Mouse (Mus musculus) heart, adult 9 months (tissue): Measurements from ENCODE around the gene Gpsm1.

Experiments
- DNase-seq, 2 experiments: peaks; one replicate each; pipeline ENCODE4 v3.0.0; 2022; ENCODE audit warnings: low spot score in 2 of 2

The Gpsm1 gene

DNA sequence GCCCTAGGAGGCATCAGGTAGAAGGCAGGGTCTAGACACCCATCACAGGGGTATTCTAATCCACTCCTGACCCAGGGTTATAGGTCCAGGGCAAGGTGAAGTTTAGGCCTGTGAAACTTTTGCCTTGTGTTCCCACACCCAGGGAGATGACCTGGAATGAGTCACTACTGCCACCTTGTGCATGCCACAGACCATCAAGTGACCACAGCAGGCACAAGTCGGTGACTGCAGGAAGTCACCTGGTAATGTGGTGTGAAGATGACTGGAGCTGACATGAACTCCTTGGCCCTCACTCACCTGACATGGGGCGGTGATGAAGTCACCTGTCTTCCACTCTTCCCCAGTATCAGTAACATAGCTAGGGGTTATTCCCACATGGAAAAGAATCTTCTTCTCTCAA is 2.5 kb upstream of the Gpsm1 start:
- no peak for DNase-seq

DNA sequence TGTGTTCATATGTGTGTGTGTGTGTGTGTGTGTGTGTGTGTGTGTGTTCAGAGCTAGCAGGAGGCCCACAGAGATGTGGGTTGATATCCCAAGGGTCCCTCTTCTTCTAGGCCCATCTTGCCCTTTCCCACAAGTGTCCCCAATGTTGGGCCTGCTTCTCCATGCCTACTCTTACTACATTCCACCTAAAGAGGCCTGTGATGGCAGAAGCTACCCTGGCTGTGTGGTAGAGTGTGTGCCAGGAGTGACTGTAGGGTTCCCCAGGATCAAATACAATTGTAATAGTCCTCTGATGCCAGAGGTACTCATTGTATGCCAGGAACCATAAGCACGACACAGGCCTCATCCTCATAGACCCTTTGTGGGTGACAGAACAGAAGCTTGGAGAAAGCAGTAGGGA is 1.9 kb upstream of the Gpsm1 start:
- DNase-seq: no peak

- peak; percentile 75 to 77 for DNase-seq
These were observed 839 bp upstream of the Gpsm1 start for GRCm38 (mm10) chr2:26314281-26315071.

DNA sequence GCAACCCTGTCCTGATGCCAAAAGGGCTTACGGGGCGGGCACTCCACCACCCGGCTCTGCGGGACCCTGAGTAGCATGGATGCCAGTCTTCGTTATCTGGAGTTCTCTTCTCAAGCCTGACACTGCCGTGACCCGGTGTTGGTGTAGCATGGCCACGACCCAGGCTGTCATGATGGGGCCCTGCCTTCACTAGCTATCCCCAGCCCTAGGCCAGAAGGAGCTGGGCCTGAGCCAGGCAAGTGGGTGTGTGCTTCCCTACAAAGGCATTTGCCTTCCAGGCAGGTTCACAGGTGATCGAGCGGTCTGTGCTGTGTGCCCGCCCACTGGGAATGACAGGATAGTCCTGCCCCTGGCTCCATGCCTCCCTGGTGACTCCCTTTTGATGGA is 603 bp downstream of the Gpsm1 start:
- DNase-seq: peak in 1 of 2 experiments; percentile 60

DNA sequence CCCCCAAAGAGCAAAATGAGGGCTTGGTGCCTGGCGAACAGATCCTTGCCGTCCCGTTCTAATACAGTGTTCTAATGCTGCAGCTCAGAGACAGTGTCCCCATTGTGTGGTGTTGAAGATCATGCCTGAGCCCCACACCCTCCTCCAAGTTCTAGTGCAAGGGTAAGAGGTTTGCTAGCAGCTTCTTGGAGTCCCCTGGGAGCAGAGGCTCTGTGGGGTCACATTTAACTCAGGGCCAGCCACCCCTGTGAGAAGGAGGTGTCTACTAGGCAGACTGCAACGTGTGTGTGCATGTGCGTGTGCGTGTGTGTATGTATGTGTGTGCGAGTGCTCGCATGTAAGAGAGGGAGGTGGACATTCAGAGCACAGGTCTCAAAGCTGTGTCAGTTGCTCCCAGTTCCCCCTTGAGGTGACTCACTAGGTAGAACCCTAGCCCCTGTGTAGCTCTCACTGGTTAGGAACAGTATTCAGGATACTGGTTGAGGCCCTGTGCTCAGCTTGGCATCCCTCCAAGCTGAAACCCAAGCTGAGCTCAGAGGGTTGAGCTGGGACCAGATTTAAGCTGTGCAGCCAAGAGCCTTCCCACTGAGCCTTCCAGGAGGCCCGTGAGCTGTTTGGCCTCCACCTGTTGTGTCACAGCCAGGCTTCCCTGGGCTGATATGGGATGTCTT is 1.4 kb downstream of the Gpsm1 start:
- no peak for DNase-seq

GRCm38 (mm10) chr2:26317371-26317770 is 2.1 kb downstream of the Gpsm1 start:
- DNase-seq: no peak

DNA sequence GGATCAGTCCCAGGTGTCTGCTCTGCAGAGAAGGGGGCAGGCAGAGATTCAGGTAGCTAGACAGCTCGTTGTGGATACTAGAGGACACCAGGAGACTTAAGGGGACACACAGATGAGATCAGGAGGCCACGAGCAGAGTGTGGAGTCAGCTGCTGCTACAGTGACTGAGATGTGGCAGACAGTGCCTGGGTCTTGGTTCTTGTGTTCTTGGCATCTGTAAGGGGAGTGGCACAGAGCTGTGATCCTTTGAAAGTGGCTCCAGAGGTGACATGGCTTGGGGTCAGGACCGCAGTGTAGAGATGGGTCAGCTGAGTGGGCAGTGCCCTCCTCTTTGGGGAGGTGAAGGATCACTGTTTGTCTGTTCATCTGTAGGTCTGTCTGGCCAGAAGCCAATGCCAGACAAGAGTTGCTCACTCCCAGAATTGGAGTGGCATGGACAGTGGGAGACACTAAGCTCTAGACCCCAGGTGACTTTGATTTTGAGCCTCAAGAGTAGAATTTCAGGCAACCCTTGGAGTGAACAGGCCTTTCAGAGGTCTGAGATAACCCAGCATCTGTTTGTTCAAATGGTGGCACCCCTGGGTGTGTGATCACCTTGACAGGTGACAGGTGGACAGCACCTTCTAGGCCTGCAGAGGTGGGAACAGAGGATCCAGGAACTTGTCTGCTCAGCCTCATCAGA is 2.8 kb downstream of the Gpsm1 start:
- no peak for DNase-seq

- no peak for DNase-seq
These were observed 3.8 kb downstream of the Gpsm1 start for GRCm38 (mm10) chr2:26319109-26319508.

DNA sequence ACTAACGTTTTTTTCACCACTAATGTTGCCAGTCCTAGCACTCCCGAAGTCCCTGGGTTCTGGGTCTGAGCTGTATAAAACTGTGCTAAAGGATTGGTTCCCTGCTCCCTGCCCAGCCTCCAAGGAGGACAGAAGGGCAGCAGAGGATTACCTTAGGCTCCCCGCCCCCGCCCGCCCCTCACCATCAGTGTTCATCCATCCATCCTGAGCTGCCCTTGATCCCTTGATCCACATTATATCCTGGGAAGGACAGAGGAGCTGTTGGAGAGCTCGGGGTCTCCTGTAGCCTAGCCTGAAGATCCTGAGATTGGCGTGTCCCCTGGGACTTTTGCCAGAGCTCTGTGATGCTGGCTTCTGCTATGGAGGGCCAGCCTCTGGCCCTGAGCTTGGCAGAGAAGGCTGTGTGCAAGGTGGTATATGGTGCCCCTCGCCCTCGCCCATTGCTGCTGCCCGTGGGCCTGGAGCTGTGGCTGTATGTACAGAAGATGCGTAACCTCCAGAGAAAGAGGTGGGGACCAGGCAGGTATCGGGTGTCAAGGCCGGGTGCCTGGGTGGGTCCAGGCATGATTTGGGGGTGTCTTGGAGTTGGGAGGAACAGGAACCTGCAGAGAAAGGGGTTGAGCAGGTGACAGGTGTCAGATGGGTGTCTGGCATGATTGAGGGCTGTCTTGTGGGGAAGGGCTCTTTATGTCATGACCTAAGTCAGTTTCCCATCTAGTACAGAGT is 4.4 kb downstream of the Gpsm1 start:
- DNase-seq: no peak

- DNase-seq: no peak
These were observed 5.2 kb downstream of the Gpsm1 start for GRCm38 (mm10) chr2:26320245-26321185.

DNA sequence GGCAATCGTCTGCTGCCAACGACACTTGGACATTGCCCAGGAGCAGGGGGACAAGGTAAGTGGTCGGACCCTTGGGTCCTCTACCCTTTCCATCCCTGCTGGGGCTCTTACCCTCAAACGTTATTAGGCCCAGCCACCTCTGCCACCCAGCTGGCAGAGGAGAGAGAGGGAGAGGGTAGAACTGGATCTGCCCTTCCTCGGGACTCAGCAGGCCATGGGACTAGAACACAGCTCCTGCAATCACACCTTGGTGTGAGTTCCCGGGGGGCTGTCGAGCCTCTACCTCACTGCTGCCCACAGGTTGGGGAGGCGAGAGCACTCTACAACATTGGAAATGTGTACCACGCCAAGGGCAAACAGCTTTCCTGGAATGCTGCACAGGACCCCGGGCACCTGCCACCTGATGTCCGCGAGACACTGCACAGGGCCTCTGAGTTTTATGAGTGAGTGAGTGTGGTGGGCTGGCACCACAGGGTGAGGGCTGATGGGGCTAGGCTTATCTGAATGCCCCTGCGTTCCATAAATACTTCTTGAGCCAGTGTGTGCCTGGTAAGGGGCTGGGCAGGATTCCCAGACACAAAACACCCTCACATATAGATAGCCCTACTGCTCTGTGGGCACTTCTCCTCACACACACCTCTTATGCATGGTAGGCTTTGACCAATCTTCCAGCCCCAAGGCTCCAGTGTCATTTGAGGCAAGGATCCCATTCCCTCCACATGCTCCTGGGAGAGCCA is 8.4 kb downstream of the Gpsm1 start:
- no peak for DNase-seq

GRCm38 (mm10) chr2:26324917-26325316 is 9.6 kb downstream of the Gpsm1 start:
- peak in 1 of 2 experiments; percentile 64 for DNase-seq

DNA sequence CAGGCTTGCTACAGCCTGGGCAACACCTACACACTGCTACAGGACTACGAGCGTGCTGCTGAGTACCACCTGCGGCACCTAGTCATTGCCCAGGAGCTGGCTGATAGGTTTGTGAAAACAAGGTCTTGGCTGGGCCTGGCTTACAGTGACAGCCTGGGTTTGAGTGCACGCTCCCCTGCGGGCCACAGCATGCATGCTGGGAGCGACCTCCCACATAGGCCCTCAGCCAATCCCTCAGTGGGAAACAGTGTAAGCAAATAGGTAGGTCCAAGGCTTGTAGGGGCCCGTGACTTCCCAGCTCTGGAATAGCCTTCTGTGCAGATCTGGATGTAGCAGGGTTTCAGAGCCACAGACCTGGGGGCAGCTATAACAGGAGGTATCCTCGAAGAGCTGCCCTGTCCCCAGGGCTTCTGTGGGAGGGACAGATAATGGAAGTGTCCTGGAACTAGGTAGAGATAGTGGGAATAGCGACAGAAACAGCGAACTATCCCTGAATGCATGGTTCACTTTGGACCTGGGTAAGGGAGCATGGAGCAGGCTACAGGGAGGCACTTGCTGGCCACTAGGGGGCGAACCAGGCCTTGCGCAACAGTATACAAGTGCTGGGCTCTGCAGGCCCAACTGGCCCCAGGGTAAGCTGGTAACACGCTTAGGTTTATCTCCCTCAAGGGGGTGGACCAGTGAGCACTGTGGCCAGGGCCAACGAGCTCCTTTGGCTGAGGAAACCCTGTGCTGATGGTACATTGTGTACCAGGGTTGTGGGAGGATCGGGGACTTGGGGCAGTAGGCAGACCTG is 10.3 kb downstream of the Gpsm1 start:
- DNase-seq: peak in 1 of 2 experiments; percentile 67

- DNase-seq: no peak
These were observed 12.5 kb downstream of the Gpsm1 start for GRCm38 (mm10) chr2:26327852-26328251.

GRCm38 (mm10) chr2:26329402-26329801 is 14.1 kb downstream of the Gpsm1 start:
- DNase-seq: peak; percentile 85 to 86

GRCm38 (mm10) chr2:26330056-26330468 is 14.7 kb downstream of the Gpsm1 start:
- DNase-seq: no peak

- DNase-seq: no peak
These were observed 15.4 kb downstream of the Gpsm1 start for GRCm38 (mm10) chr2:26330702-26331101.

- no peak for DNase-seq
These were observed 23.2 kb downstream of the Gpsm1 start for GRCm38 (mm10) chr2:26338302-26339203.
